Mouse (Mus musculus) ovary, postnatal 36 days (tissue): ENCODE measurements at regions not wholly inside any gene's neighbourhood (a gene's known extent, or its start where the extent isn't known, plus 50 kb on each side); places are given as distances from the start of the nearest gene placed in this dataset.
"Not testable (repeated sequence)": the region's sequence is repeated elsewhere in the genome, so short reads cannot be mapped to it uniquely, and the experiment has no call there.

ENCODE experiments used
- DNase-seq: peaks from one replicate; pipeline ENCODE4 v3.0.0; 2022; ENCODE audit warnings: low spot score, mixed read lengths

DNA sequence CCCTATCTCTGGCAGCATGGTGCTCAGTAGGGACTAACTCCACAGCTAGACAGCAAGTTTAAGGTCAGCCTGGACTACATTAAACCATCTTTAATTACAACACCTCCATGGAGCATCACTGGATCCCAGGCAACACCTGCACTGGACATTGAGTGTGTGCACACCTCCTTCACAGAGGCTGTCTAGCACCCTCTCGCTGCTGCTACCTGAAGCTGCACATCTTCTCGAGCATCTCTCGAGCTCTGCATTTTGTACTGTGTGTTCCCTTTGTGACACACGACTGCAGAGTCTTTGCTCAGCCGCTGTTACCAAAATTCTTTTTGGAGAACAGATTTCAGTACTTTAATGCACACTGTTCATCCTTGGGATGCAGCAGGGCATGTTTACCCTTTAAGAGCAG, 212.2 kb upstream of the Smim15 start:
- DNase-seq, result no peak

DNA sequence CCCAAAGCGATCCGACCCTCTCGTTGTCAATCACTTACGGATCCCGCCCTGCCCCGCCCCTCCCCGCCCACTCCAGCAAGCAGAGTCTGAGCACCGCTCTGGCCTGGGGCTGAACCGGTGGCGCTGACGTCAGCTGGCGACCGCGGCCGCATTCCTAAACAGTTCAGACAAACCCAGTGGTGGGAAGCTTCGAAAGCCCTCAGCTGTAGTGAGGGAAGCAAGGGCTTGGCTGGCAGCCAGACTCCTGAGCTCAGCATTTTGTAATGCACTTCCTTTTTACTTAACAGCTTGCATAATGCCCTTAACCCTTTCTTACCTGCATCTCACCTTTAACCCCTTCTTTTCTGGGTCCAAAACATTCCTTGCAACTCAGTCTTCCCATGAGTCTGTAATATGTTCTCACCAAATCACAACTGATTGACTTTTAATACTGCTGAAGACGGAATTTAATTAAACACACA, 213.0 kb upstream of the Smim15 start:
- DNase-seq, result peak; percentile 89

DNA sequence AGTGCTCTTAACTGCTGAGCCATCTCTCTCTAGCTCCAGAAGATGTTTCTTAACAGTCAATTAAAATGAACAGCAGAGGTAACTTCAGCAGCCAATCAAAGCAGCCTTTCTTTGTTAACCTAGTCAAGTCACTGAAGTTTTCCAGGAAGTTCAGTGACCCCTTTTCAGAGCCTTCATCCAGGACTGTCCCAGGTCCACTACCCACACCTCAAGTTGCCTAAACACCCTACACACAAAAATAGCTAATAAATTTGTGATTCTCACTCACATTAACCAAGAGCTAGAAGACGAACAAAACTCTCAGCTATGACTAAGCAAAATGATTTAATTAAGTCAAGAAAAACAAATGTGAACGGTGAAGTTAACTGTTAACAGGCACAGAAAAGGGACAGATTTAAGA, 214.0 kb upstream of the Smim15 start:
- no peak for DNase-seq

DNA sequence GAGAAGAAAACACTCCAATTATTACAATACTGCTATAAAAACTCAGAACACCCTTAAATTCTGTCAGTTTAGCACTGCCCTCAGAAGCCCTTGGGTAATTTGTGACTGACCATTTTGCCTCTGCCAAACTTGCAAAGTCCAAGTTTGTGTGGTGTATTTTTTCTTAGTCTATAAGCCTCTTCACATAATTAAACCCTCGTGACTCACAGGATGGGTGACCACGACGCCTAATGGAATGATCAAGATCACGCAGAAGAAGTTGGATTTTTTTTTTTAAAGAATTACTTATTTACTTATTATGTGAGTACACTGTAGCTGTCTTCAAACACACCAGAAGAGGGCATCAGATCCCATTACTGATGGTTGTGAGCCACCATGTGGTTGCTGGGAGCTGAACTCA, 214.4 kb upstream of the Smim15 start:
- DNase-seq, result no peak

GRCm38 (mm10) chr13:107825636-107826035, 218.6 kb upstream of the Smim15 start:
- no peak for DNase-seq

- DNase-seq, result no peak
These were observed 220.9 kb upstream of the Smim15 start for GRCm38 (mm10) chr13:107823342-107823741.

GRCm38 (mm10) chr13:107822198-107822597, 222.0 kb upstream of the Smim15 start:
- no peak for DNase-seq

- DNase-seq, result no peak
These were observed 230.6 kb upstream of the Smim15 start for GRCm38 (mm10) chr13:107813562-107814161.

DNA sequence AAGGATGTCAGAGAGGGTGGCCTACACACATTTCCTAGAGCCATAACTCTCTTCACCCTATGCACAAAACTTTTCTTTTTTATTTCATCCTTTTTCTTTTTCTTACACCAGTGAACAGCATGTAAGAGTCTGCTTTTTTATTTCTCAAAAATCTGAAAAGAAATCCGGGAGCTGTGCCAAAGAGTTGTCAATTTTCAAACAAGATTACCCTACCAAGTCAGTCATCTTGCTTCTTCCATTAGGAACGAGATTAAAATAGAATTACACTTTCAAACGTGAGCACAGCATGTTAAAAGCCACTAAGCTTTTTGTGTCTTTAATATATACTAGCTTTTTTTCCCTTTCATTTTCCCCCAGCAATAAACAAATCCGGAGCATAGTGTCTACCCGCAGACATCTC, 232.2 kb upstream of the Smim15 start:
- DNase-seq, result no peak

DNA sequence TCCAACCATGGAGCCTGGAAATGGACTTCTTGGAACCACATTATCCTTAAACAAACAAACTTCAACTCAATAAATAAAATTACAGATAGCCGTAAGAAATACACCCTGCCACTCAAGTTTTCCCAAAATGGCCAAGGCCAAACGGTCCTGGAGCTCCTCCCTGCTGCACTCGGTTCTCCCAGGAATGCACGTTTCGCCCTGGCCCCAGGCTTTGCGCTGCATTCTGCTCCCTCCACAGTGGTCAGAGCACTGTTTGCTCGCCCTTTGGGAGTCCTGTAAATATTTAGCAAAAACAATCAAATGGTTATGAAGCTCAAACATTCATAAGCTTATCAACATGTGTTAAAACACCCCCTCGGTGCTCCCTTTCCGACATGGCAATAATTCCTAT, 233.4 kb upstream of the Smim15 start:
- no peak for DNase-seq

DNA sequence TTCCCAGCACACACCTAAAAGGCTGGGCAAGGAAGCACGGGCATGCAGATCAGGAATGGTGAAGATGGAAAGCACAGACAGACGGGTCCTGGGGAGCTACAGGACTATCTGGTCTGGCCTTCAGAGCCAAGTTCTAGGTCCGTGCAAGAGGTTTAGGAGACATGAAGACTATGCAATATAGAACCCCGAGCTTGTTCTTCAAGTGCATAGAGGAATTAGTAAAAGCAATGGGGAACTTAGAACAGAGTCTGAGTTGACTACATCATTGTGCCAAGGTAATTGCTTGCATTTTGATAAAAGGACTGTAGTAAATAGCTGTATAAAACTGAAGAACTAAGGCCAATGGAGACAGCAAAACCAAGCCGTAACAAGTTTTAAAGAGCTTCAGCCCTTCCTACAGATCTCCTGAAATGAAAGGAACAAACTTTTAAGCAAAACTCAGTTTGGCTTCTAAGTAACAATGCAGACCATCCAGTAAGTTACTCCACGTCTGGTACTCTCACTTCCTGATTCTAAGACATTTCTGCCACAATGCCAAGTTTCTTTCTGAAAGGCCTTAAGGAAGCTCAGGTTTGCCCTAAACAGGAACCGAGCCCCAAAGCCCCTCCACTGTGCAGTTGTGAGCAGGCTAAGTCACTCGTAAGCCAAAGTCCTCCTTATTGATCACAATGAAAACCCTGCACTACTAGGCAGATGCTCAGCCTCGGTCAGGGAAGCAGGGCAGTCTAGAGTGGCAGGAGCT, 234.0 kb upstream of the Smim15 start:
- no peak for DNase-seq

- no peak for DNase-seq
These were observed 235.3 kb upstream of the Smim15 start for GRCm38 (mm10) chr13:107808961-107809360.

GRCm38 (mm10) chr13:107804418-107804817, 239.8 kb upstream of the Smim15 start:
- DNase-seq, result no peak

GRCm38 (mm10) chr13:107799199-107799945, 244.9 kb upstream of the Smim15 start:
- no peak for DNase-seq

DNA sequence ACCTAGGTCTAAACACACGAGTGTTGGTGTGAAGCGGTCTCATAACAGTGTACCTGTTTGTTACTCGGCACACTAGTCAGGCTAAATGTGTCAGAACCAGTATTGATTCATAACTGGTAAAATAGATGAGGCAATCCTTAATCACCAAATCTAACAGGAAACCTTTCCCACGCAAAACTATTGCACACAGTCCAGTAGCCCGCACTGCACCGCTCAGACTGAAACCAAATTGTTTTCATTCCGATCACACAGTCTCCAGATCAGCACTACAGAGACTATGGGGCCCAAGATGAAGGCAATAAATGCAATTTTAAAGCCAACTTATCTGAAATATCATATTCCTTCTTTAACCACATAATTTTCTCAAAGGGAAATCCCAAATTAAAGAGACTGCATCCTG, 246.1 kb upstream of the Smim15 start:
- no peak for DNase-seq

DNA sequence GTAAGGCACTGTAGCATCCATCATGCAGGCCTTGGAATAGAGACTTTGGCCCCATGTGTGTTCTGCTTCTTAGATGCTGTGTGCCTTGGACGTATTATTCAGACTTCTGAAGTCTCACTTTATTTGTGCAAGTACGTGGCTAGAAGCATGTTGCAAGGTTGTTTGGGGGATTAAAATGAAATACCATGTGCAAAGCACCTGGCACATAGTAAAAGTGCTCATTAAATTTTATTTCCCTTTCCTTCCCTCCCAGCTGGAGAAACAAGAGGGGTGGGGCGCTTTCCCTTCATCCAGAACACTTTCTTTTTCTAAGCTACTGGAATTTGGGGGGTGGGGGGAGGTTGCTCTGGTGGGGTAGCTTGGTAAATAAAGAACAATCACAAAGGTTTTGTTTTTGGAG, 248.7 kb upstream of the Smim15 start:
- DNase-seq, result no peak

DNA sequence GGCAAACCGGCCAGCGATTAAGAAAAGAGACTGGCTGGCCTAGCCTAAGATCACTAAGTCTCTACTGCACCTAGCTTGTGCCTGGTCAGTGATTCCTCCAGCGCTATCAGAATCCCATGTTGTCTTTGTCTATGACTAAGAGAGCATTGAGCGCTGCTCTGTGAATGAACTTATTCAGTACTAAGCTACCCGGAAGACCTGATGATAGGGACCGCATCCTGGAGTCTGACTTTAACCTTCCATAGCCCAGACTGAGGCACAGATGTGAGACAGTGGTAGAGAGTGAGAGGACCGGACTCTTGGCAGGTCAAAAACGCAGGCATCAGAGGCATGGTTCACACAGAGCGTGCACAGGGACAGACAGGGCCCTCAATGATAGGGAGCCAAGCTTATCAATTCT, 252.5 kb upstream of the Smim15 start:
- no peak for DNase-seq

DNA sequence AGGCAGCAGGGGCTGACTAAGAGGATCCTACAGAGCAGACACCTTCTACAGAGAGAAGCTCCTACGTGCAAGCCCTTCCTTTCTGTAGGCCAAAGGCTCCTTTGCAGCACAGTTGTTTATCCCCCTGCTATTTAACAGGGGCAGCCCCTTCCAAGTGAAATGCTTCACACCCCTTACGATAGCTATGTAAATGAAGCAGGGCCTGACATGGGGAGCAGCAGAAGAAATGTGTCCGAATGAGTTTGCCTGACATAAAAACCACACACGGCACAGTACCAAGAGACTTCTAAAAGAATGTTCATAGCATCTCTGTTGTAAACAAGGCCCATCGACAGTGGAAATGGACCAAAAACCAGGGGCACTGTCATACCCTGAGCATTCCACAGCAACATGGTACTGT, 259.3 kb upstream of the Smim15 start:
- DNase-seq, result no peak

DNA sequence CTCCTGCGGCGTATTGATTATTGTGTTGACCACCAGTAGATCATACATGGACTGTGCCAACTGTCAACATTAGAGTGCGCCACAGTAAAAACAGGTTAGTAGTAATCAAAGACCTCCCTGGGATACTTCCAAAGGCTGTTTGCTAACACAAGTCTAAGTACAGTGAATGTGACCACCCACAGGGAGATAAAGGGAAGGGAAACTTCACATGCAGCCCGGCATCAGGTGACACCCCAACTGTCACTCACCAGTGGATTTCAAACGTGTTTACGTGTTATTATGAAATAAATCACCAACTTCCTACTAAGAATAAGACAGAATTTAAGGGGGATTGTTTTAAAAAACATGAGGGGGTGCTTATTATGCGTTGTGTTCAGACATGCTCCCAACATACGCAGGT, 262.5 kb upstream of the Smim15 start:
- no peak for DNase-seq

DNA sequence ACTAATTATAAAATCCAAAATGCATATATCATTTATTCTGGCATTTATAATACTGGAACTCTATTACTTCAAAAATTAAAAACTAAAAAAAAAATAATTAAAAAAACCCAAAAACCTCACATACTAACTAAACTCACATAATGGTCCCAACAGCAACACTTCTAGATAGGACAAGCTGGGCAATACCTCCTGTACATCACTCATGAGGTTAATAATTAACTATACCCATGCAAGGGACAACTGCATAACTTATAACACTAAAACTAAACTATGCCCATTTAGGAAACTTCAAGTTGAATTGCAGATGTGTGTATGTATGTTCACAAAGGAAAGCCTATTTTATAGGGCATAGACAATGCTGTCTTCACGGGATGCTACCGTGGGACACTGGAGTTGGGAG, 263.0 kb upstream of the Smim15 start:
- DNase-seq, result no peak

GRCm38 (mm10) chr13:107779591-107779990, 264.7 kb upstream of the Smim15 start:
- DNase-seq, result no peak

GRCm38 (mm10) chr13:107774499-107774898, 269.7 kb upstream of the Smim15 start:
- DNase-seq, result not testable (repeated sequence)

DNA sequence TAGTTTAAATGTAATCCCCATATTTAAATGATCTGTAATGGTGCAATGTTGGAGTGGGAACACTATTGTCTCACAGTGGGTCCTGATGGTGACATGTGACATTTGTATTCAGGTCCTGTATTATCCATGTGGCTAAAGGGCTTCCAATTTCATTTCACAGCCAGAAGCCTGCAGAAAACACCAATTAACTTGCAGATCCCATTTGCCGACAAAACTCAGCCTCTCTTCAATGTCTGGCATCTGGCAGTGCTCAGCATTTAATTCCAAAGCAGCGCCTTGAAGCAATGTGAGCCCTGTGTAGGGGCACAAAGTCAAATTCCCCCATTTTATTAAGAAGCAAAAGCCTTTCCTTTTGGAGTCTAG, 277.0 kb upstream of the Smim15 start:
- DNase-seq, result no peak
